Mouse (Mus musculus): ENCODE results near the gene Trarg1.
"Not testable (repeated sequence)": the region's sequence is repeated elsewhere in the genome, so short reads cannot be mapped to it uniquely, and the experiment has no call there.

Gene Trarg1

DNA sequence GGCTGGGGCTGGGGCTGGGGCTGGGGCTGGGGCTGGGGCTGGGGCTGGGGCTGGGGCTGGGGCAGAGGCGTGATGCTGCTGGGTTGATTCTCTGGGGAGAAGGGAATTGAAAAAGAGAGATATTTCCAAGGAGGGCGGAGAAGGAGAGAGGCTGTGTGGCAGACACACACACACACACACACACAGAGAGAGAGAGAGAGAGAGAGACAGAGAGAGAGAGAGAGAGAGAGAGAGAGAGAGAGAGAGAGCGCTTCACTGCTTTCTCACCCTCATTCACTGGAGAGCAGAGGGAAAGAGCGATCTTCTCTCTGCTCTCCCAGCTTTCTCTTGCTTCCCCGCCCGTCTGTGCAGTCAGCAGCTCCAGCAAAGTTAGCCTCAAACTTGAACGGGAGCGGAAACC is at the start of gene Trarg1:
TSS of gene Trarg1 (plus strand) at position 301 of the 400 bp plus-strand sequence.
- not testable (repeated sequence) for DNase-seq (ENCODE audit: low read depth, low spot score)

DNA sequence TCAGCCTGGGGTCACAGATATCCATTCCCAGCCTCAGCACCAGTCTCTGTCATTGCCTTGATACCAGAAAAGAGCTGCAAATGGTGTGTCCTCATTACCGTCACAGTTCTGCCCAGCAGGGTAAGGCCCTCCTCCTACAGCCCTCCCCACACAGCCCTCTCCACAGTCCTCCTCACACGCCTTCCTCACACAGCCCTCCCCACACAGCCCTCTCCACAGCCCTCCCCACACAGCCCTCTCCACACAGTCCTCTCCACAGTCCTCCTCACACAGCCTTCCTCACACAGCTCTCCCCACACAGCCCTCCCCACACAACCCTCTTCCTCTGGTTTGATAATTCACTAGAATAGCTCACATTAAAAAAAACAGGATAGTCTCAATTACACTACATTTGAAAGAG is 49.6 kb upstream of the Trarg1 start:
- DNase-seq (ENCODE audit: low read depth, low spot score): no peak

DNA sequence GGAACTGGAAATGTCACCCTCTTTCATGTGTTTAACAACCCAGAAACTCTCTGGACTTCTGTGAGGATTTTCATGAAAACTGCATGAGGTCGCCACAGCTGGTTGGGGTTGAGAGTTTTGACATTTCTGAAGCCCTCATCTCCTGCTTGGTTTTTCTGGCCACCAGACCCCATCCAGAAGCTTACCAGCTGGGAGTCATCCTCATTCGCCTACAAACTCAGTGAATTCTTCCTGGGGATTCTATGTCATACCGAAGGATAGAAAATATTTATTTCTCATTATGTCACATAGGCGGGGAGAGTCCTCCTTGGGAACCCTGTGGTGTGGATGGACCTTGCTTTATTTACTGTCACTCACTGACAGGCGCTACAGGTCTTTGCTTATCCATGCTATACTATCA is 49.1 kb upstream of the Trarg1 start:
- DNase-seq (ENCODE audit: low read depth, low spot score): no peak

DNA sequence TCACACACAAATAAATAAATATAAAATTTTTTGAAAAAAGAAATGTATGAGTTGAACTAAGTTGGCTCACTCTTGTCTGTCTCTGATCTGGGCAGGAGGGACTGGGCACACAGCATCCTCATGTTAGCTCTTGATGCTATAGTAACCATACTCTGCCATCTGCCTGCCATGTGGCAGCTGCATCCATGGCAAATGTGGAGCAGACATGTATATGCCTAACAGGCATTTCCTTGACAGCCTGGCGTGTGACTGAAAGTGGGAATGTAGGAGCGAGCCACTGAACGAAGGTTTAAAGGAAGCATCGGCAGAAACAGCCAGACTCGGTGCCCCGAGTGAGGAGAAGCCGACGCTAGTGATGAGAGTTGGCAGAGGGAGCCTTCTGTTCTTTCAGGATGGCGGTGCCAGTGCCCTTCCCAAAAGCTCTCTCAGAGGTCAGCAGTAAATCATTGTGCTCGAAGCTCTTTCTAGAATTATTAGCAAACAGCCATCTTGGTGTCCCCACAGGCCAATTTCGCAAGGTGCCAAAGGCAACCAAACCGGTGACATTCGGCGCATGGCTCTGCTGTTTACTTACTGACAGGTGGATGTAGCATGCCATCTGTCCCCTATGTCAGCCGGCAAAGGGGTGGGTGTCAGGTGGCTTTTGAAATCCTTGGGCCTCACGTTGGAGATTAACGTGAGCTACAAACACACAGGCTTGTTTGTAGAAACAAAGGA is 40.2 kb upstream of the Trarg1 start:
- DNase-seq (ENCODE audit: low read depth, low spot score): no peak

DNA sequence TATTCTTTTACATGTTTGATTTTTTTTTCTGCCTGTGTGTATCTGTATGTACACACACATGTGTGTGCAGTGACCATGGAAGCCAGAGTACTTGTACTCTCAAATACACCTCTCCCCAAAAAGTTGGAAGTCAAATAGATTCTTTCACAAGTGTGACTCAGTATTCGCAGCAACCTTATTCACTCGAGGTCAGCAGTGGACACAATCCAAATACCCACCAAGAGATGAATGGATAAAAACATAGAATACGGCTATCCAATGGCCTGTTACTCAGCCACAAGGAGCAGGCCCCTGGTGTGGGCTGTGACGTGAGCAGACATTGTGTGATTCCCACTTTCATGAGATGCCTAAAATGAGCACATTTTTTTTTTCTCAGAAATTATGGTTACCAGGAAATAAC is 39.4 kb upstream of the Trarg1 start:
- no peak for DNase-seq (ENCODE audit: low read depth, low spot score)

DNA sequence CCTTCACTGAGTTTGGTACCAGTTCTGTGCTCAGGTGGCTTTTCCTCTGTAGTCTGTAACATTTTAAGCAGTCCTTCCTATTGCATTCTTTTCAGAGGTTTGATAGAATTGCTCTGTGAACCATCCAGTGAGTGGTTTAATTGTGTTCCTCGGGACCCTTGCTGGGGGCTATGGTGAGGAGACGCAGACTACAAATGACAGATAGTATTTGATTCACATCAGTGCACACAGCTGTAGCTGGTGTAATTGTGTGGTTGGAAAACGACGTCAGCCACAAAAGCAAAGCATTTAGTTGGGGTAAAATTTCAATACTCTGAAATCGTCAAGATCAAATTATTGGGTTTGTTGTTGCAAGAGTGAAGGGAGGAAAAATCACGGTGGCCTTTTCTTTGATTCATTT is 35.4 kb upstream of the Trarg1 start:
- no peak for DNase-seq (ENCODE audit: low read depth, low spot score)

DNA sequence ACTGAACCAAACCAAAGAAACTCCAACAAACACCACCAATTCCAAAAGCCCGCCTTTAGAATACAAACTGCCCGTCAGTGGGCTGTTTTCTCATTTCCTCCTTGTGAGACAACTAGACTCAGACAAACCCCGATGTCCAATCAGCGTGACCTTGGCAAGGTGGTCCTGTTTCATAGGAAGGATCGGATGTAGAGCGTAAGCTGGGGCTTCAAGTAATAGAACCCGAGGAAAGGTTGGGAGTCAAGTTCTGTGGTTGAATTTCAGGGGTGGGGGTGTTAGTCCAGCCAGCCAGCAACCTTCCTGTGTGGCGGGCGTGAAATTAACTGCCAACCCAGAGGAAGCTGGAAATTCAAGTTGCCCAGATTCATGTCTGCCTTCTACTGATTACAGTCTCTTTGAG is 34.6 kb upstream of the Trarg1 start:
- no peak for DNase-seq (ENCODE audit: low read depth, low spot score)

DNA sequence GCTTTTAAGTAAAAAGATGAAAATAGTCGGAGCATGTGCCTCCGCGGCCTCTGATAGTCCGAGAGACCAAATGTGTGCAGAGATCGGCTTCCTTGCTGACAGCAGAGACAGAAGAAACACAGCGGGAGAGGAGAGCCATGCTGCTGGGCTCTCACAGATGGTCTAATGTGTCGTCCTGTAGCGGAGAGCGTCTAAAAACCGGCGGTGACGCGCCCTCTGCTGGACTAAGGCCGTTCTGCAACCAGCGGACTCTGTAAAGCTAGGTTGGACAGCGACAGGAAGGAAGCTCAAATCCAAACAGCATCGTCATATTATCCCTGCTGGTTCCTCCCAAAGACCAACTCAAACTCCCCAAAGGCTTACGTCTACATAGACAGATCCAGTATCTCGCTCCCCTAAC is 33.7 kb upstream of the Trarg1 start:
- DNase-seq (ENCODE audit: low read depth, low spot score): peak; percentile 88

DNA sequence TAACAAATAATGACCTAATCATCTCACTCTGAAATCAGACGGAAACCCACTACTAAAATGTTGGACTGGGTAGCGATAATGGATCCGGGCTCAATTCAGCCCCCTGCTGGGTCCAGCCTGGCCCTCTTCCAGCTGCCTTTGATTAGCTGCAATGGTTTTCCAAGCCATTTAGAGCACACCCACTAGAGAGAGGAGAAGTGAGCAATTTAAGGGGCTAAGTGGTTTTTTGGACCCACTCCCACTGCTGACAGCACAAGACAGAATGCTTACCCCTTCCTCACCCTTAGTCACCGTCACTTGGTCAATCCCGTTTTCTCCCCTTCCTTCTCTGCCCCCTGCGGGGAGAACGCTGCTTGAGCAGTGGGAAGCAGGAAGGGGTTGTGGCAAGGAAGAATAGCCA is 32.5 kb upstream of the Trarg1 start:
- DNase-seq (ENCODE audit: low read depth, low spot score): no peak

DNA sequence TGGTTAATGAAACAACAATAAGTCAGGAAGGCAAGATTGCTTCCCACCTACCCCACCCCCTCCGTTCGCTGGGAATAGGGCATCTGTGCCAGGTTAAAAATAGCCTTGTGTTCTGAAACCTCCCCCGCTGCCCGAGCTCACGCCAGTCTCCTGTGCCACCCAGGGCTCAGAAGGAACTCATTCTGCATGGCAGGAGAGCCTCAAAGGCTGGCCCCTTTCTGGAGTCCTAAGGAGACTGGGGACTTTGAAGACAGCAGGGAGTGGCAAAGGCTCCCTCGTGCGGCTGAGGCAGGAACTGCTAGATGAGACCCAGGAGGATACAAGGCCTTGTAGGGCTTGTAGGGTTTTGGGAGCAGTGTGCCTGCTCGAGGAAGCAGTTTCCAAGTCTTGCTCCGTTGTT is 32.1 kb upstream of the Trarg1 start:
- DNase-seq (ENCODE audit: low read depth, low spot score): no peak

DNA sequence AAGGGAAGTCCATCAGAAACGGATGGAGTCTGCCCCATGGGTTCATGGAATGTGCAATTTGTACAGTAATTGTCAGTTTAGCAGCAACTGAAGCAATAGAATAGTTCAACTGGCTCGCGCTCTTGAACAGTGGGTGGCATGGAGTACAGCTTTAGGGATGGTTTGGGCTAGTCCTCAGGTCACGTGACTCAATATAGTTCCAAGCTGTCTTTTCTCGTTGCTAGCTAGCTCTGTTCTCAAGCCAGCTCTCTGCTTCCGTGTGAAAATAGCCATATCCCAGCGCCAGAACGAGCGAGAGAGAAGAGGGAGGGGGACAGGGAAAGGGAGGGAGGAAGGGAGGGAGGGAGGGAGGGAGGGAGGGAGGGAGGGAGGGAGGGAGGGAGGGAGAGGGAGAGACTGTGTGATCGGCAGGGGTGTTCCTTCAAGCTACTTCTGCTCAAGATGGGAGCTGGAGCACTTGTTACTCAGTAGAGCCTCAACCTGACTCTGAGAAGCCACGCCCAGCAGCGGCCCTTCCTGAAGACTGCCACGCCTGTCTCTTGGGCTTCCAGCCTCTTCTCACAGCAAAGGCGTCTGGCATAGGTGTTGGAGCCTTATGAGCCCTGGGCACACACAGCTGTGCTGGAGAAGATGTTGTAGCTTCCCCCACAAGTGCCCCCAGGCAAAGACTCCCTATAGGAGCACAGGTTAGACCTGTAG is 28.6 kb upstream of the Trarg1 start:
- DNase-seq (ENCODE audit: low read depth, low spot score): no peak

DNA sequence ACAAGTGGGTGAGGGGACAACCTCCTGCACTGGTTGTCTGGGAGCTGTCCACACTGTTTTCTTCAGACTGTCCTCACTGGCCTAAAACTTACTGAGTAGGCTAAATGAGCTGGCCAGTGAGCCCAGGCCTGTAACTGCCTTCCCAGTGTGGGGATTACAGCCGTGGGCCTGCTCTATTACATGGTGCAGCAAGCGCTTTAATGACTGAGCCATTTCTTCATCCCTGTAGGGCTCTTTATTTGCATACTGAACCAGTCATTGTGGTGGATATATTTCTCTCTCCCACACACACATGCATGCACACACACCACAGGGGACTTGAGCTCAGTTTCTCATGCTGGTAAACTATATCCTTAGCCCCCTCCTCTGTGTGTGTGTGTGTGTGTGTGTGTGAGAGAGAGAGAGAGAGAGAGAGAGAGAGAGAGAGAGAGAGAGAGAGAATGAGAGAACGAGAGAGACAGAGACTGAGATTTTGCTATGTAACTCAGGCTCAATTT is 26.7 kb upstream of the Trarg1 start:
- DNase-seq (ENCODE audit: low read depth, low spot score): no peak

DNA sequence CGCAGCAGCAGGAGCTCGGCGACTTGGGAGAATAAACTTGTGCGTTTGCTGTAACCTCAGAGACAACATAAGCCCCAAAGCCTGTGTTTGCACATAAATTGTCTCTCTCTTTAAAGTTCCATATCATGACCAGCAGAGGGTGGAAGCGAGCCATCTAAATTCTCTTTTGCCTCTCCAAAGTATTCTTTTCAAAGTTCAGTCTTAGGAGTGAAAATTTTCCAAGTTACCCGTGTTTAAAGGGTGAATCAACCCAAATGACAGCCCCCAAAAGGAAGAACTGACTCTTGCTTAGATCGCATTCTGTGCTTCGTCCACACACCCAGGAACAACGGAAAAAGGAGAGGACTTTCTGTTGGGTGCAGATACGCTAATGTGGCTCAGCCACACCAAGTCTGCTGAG is 24.5 kb upstream of the Trarg1 start:
- DNase-seq (ENCODE audit: low read depth, low spot score): peak; percentile 57

DNA sequence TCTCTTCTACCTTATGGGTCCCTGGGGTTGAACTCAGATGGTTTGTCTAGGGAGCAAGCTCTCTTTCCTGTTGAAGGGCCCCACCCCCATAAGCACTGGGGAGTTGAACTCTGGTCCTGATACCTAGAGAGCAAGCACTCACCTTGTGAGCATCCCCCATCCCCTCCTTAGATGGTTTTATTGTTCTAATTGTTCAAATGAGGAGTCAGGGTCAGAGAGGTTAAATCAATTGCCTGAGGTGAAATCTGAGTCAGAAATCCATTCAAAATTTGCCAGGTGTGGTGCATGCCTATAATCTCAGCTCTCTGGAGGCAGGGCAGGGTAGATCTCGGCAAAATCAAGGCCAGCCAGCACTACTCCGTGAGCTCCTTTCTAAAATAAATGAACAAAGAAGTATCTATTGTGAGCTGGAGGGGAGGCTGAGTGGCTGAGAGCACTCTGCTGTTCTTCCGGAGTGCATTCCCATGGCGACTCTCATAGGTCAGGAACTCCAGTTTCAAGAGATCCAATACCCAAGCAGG is 22.1 kb upstream of the Trarg1 start:
- DNase-seq (ENCODE audit: low read depth, low spot score): no peak

DNA sequence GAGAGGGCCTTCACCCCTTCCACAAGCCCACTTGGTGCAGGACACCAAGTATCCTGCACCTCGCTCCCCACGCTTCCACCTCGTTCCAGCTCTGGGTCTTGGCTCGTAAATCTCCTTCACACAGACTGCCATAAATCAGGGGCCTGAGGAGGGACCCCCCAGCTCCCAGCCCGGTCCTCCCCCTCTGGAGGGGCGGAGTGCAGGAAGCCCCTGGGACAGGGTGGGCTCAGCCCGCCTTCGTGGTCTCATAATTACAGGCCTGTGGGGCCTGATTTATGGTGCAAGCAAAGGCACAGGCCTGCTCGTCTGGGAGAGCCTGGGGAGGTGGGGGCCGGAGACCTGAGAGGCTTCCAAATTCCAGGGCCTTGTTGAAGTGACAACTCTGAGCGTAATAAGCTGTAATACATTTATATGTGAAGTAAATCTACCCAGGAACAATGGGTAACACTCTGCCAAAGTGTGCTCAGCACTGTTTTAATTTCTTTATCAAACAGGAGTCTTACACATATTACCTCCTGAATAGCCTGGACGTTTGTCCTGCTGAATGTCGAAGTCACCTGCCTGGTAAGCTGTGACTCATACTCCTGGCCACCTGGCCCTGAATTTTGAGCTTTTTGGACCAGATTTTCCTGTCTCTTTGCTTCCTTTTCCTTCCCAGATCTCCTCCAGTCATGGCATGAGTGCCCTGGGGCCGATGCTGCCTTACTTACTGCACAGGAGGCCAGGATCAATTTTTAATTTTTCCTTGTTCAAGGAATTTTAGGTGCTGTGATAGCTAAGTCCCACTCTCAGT is 20.3 kb upstream of the Trarg1 start:
- peak; percentile 49 for DNase-seq (ENCODE audit: low read depth, low spot score)

DNA sequence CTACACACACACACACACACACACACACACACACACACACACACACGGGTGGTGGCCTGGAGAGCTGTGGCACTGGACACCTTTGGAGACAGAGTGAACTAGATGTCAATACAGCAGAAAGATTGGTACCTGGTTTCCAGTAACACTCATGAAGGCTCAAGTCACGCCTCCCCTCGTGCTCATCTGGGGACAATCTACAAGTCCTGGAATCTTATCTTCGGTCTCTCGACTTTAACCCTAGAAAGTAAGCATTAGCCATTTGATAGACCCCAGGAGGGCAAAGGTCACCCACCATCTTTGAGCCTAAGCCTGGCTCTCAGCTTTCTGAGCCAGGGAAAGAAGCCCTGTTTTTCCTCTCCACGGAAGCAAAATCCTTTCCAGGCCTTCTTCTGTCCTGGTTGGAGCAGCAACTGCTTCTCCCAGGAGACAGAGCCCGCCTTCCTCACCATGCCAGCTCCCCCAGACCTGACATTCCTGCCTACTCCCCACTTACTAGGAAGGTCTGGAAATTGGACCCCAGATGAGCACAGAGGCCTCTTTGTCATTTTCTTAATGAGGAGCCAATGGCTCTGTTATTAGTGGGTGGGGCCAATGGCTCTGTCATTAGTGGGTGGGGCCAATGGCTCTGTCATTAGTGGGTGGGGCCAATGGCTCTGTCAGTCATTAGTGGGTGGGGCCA is 17.7 kb upstream of the Trarg1 start:
- no peak for DNase-seq (ENCODE audit: low read depth, low spot score)

DNA sequence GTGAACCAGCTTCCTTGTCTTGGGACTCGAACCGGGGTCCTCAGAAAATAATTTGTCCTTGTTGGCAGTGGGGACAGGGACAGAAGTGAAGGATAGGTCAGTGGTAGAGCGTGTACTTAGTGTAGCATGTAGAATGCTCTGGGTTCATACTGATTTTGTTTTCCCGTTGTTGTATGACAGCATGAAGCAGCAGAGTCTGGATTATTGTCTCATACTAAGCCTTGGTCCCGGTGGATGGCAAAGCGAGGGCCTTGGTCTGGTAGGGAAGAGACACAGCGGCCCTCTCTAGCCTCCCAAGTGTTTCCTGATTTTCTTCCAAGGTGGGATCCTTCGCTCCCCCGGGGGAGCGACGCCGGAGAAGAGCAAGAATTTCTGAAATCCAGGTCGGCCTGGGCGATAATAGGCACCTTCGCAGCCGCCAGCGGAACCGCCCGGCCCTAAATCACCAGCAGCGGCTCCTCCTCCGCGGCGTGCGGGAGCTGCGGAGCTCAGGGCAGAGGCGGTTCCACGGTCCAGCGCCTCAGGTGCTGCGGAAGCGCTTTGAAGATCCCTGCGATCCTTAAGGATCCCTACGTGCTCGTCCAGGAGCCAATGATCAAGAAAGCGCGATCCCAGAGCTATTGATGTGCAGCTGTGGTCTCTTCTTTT is 13.5 kb upstream of the Trarg1 start:
- DNase-seq (ENCODE audit: low read depth, low spot score): no peak

DNA sequence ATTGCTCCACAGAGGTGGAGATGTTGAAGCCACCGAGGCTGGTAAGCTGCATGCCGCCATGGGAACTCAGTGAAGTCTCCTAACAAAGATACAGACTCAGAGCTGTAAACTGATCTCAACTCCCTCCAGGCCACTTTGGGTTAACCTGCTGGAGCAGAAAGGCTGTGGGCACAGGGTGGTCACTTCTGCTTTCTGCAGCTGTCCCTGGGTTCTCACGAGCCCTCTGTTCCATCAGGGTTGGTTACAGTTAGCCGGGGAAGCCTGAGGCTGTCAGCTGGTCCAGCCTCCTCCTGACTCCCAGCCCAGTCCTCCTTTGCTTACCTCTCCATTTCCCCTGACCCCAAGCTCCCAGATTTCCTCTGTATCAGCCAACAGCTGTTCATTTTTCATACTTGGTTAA is 11.8 kb upstream of the Trarg1 start:
- DNase-seq (ENCODE audit: low read depth, low spot score): no peak

DNA sequence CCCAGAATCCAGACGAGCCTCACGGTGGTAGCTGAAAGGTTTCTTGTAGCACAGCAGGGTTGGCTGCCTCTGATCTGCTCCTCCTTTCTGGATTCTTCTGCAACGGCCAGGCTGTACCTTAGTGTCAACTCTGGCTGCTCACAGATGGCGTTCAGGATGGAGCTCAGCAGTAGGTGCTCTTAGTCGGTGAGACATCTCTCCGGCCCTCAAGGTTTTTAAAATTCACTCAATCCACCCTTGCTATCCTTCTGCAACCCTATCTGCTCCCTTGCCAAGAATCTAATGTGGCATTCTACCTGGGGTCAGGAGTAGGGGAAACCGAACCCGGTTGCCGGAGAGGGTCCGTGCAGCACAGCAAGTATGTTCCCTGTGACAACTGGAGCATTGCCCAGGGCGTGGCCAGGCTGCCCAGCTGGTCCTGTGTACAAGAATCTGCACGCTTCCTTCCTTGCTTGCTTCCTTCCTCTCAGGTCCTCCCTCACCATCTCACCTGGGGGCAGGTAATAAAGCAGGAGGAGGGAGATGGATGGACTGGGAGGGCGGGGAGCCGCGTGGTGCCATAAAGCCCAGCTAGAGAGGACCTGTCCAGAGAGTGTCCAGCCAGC is 7.6 kb upstream of the Trarg1 start, which contains the start of gene Bhlha9:
TSS of gene Bhlha9 (plus strand) at position 600 of the 605 bp plus-strand sequence.
- no peak for DNase-seq (ENCODE audit: low read depth, low spot score)

DNA sequence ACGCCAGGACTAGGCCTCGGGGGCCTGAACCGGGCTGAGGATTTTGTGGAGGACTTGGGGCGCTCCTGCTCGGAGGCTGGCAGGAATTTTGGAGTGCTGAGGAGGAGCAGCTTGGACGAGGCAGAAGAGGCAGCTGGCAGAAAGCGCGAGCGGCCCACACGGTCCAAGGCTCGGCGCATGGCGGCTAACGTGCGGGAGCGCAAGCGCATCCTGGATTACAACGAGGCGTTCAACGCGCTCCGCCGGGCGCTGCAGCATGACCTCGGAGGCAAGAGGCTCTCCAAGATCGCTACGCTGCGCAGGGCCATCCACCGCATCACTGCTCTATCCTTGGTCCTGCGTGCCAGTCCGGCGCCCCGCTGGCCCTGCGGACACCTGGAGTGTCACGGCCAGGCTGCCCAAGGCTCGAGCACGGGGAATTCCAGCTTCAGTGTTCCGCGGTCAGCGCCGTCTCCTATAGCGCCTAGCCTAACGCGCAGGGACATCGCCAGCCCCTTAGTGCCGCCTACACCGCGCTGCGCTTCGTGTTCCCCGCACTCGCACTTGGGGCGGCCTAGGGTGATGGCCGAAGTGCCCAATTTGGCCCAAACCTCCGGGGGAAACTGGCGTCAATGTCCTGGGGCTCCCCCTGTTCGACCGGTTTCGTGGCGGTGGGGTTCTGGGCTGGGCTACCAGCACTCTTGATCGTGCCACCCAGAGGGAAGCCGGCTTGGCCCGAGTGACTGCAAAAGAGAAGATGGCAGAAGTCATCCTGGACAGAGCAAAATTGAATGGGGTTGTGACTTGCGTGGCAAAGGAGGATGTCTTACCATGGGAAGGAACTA is 6.8 kb upstream of the Trarg1 start:
- DNase-seq (ENCODE audit: low read depth, low spot score): no peak

All from embryo, embryonic 11.5 days (tissue).